Mouse (Mus musculus): ENCODE results near the gene Hand2. TPM values are rescaled to one million over a fixed set of nuclear protein-coding genes. Genes with fewer than 3 reads are reported as not detected.

Hand2 gene
- polyA plus RNA-seq, 1 experiment from 2014 or later = 0.69 TPM

- peak overlapping the region; percentile 11; the same call in 1 of the 2 replicates for H3K4me3 ChIP-seq (ENCODE audit: low read depth, low read length)
- WGBS (ENCODE audit: insufficient replicate concordance) = 4% methylated on average over 37 of the region's 37 CpGs
- DNase-seq = no peak
- H3K9me3 ChIP-seq (ENCODE audit: low read length) = no peaks in the 10 kb centered on the region
- peaks cover 43% of the 10 kb centered on the region for H3K27me3 ChIP-seq (ENCODE audit: insufficient read depth, low read length)
- ATAC-seq = no peak
- H3K4me1 ChIP-seq (ENCODE audit: insufficient read depth) = no peaks in the 10 kb centered on the region
- H3K9ac ChIP-seq (replicated peaks) = no peak overlapping the region
- H3K36me3 ChIP-seq (replicated peaks; ENCODE audit: insufficient read depth, low read length) = no peaks in the 10 kb centered on the region
- H3K27ac ChIP-seq (ENCODE audit: low read depth) = no peak overlapping the region
- peak overlapping the region; percentile 38 for H3K4me2 ChIP-seq (ENCODE audit: low read depth, low read length)
- TF ChIP-seq EP300 (IDR thresholded peaks at IDR 0.05; ENCODE audit: low read depth) (no peak), CTCF (IDR thresholded peaks at IDR 0.05; ENCODE audit: low read depth) (peak; percentile 40)
These were observed 32.8 kb downstream of the Hand2 start for GRCm38 (mm10) chr8:57353346-57354305.

- Histone ChIP-seq H3K36me3 (replicated peaks; ENCODE audit: insufficient read depth, low read length) (no peaks in the 10 kb centered on the region), H3K27me3 (ENCODE audit: insufficient read depth, low read length) (peaks cover 35% of the 10 kb centered on the region), H3K4me1 (ENCODE audit: insufficient read depth) (no peaks in the 10 kb centered on the region), H3K4me2 (ENCODE audit: low read depth, low read length) (no peak overlapping the region), H3K9ac (replicated peaks) (no peak overlapping the region), H3K4me3 (ENCODE audit: low read depth, low read length) (no peak overlapping the region), H3K27ac (ENCODE audit: low read depth) (no peak overlapping the region), H3K9me3 (ENCODE audit: low read length) (no peaks in the 10 kb centered on the region)
- no peak for TF ChIP-seq CTCF (IDR thresholded peaks at IDR 0.05; ENCODE audit: low read depth)
- no peak for TF ChIP-seq EP300 (IDR thresholded peaks at IDR 0.05; ENCODE audit: low read depth)
- ATAC-seq (no peak), DNase-seq (no peak)
- 51% methylated on average over 2 of the region's 2 CpGs for WGBS (ENCODE audit: insufficient replicate concordance)
These were observed 34.1 kb downstream of the Hand2 start for GRCm38 (mm10) chr8:57354876-57355275.

- no peak overlapping the region for H3K4me3 ChIP-seq (ENCODE audit: low read depth, low read length)
- H3K27ac ChIP-seq (ENCODE audit: low read depth) = no peak overlapping the region
- TF ChIP-seq CTCF (IDR thresholded peaks at IDR 0.05; ENCODE audit: low read depth) (no peak), EP300 (IDR thresholded peaks at IDR 0.05; ENCODE audit: low read depth) (no peak)
- H3K4me2 ChIP-seq (ENCODE audit: low read depth, low read length) = no peak overlapping the region
- ATAC-seq (no peak), DNase-seq (no peak)
- no peaks in the 10 kb centered on the region for H3K9me3 ChIP-seq (ENCODE audit: low read length)
- 59% methylated on average over 9 of the region's 9 CpGs for WGBS (ENCODE audit: insufficient replicate concordance)
- no peak overlapping the region for H3K9ac ChIP-seq (replicated peaks)
- H3K36me3 ChIP-seq (replicated peaks; ENCODE audit: insufficient read depth, low read length) = no peaks in the 10 kb centered on the region
- H3K4me1 ChIP-seq (ENCODE audit: insufficient read depth) = no peaks in the 10 kb centered on the region
- H3K27me3 ChIP-seq (ENCODE audit: insufficient read depth, low read length) = peaks cover 24% of the 10 kb centered on the region
These were observed 35.9 kb downstream of the Hand2 start for GRCm38 (mm10) chr8:57356529-57357325.

- Histone ChIP-seq H3K27me3 (ENCODE audit: insufficient read depth, low read length) (no peaks in the 10 kb centered on the region), H3K27ac (ENCODE audit: low read depth) (no peak overlapping the region), H3K9me3 (ENCODE audit: low read length) (no peaks in the 10 kb centered on the region), H3K4me1 (ENCODE audit: insufficient read depth) (no peaks in the 10 kb centered on the region), H3K4me3 (ENCODE audit: low read depth, low read length) (no peak overlapping the region), H3K4me2 (ENCODE audit: low read depth, low read length) (no peak overlapping the region), H3K9ac (replicated peaks) (no peak overlapping the region), H3K36me3 (replicated peaks; ENCODE audit: insufficient read depth, low read length) (no peaks in the 10 kb centered on the region)
- no peak for TF ChIP-seq CTCF (IDR thresholded peaks at IDR 0.05; ENCODE audit: low read depth)
- TF ChIP-seq EP300 (IDR thresholded peaks at IDR 0.05; ENCODE audit: low read depth) = no peak
- DNase-seq (no peak), ATAC-seq (no peak)
- 52% methylated on average over 2 of the region's 2 CpGs for WGBS (ENCODE audit: insufficient replicate concordance)
These were observed 39.7 kb downstream of the Hand2 start for GRCm38 (mm10) chr8:57360493-57360892.

- Histone ChIP-seq H3K9ac (replicated peaks) (no peak overlapping the region), H3K36me3 (replicated peaks; ENCODE audit: insufficient read depth, low read length) (no peaks in the 10 kb centered on the region)
These were observed 40.4 kb downstream of the Hand2 start for GRCm38 (mm10) chr8:57361003-57361805.

More at GRCm38 (mm10) chr8:57361003-57361805, 40.4 kb downstream of the Hand2 start:
- Histone ChIP-seq H3K4me1 (ENCODE audit: insufficient read depth) (no peaks in the 10 kb centered on the region), H3K27ac (ENCODE audit: low read depth) (no peak overlapping the region), H3K4me2 (ENCODE audit: low read depth, low read length) (no peak overlapping the region), H3K9me3 (ENCODE audit: low read length) (no peaks in the 10 kb centered on the region), H3K4me3 (ENCODE audit: low read depth, low read length) (no peak overlapping the region), H3K27me3 (ENCODE audit: insufficient read depth, low read length) (no peaks in the 10 kb centered on the region)
- TF ChIP-seq CTCF (IDR thresholded peaks at IDR 0.05; ENCODE audit: low read depth) = no peak
- TF ChIP-seq EP300 (IDR thresholded peaks at IDR 0.05; ENCODE audit: low read depth) = no peak
- DNase-seq = no peak
- WGBS (ENCODE audit: insufficient replicate concordance) = 56% methylated on average over 8 of the region's 8 CpGs
- ATAC-seq = no peak

All from liver, postnatal 0 days (tissue).